Mouse (Mus musculus) left cerebral cortex, postnatal 36 days (tissue): ENCODE results near the gene Trim62. TPM values are rescaled to one million over a fixed set of nuclear protein-coding genes. Genes with fewer than 3 reads are reported as not detected.
A peak's percentile ranks its signal among the peaks of the same experiment; 100 is the strongest.

Experiments used
- DNase-seq, 2 experiments: peaks; one replicate each; pipeline ENCODE4 v3.0.0; 2021 to 2022; ENCODE audit warnings: low spot score in 2 of 2, mixed read lengths in 1 of 2
- intact Hi-C: fragments of 180-260 bp; cut with DNase I; formaldehyde crosslinking; loops from one replicate; pipeline ENCODE4 v1.15.1; 2025
- total RNA-seq, 2 experiments: library from RNA; stranded (reverse); gene quantifications; 2 replicates each; pipeline ENCODE4 v1.2.3; 2021

Gene Trim62
- total RNA-seq, 2 experiments from 2014 or later, result 17.6 to 18.9 TPM

- peak; percentile 60 to 67 for DNase-seq
- intact Hi-C loops, result no loop called here
Observed at GRCm38 (mm10) chr4:128883801-128884710, 676 bp downstream of the Trim62 start.

DNA sequence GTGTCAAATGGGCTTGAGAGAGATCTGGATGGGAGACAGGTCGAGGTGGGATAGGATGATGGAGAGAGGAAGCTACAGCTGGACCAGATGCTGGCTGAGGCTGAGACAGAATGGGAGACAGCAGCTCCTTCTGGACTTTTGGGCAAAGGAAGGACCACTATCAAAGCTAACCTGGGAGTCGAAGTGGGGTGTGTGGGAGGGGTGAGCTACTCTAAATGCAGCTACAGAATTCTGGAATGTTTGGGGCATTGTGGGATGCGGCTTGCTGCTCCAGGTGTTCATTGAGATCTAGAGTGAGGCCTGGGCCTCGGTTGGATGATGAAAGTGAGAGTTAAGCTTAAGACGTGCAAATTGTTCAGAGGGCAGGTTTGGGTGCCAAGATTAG lies 1.3 kb downstream of the Trim62 start:
- no peak for DNase-seq
- intact Hi-C loops, result no loop called here

DNA sequence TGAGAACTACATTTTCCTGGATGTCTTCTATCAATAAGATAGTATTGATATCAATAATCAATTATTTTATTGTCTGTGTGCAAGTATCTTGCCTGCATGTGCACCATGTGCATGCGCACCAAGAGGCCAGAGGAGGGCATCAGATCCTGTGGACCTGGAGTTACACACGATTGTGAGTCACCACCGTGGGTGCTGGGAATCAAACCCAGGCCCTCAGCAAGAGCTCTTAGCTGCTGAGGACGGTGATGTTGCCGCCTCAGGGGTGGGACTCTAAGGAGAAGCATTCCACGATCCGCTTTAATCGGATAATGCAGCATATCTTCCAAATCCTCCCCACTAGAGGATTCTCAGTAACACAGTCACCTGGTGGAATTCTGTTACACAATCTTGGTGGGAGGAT lies 2.2 kb downstream of the Trim62 start:
- no peak for DNase-seq
- intact Hi-C loops, result no loop called here

DNA sequence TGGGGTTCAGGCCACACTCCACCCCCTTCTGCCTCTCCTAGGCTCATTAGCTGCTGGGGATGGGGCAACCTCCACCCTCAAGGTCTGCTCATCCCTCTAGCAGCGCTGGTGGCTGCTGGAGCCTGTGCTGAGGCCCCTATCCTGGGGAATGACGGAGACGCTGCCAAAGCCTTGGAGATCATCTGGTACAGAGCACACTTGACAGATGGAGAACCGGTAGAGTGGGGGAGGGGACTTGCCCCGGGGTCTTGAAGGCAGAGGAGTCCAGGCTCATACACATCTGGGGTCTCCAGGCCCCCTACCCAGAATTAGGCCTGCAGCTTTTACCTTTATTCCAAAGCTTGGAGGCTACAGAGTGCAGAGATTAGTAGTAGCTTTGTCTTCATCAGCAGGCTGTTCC lies 3.2 kb downstream of the Trim62 start:
- DNase-seq, result no peak
- intact Hi-C loops, result no loop called here

DNA sequence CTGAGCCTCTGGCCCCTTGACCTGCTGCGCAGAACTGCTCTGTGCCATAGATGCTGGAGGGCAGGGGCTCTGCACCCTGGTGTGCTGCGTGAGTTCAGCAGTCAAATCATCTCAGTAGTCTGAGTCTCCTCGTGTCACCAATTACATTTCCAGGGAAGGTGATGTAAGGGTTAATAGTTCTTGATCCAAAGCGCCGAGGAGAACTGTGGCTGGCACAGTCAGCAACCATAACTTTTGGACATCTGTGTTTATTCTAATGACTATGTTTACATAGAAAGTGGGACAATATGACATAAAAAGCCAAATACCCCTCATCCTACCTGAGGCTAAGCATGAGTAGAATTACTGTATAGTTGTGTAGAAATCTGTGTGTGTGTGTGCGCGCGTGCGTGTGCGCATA lies 3.6 kb downstream of the Trim62 start:
- intact Hi-C loops, result no loop called here
- DNase-seq, result no peak

DNA sequence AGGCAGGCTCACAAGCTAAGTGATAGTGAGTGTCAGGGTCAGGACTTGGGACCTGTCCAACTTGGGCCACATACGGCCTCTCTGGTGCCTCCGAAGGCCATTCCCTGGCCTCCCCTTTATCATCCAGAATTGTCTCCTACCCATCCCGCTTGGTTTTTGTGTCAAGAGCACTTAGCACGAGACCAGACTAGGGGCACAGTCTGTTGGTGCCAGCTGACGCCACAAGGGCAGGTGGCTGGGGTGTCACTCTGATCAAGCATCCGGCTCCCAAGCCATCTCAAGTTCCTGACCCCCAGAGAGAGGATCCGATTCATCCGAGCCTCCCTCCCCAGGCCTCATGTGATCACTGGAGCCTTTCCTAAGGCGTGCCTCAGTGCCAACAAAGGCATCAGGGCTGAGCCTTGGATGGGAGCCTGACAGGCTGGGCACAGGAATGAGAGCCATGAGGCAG lies 4.3 kb downstream of the Trim62 start:
- intact Hi-C loops, result no loop called here
- DNase-seq, result no peak

GRCm38 (mm10) chr4:128888436-128888990 lies 5.1 kb downstream of the Trim62 start:
- intact Hi-C loops, result no loop called here
- no peak for DNase-seq

DNA sequence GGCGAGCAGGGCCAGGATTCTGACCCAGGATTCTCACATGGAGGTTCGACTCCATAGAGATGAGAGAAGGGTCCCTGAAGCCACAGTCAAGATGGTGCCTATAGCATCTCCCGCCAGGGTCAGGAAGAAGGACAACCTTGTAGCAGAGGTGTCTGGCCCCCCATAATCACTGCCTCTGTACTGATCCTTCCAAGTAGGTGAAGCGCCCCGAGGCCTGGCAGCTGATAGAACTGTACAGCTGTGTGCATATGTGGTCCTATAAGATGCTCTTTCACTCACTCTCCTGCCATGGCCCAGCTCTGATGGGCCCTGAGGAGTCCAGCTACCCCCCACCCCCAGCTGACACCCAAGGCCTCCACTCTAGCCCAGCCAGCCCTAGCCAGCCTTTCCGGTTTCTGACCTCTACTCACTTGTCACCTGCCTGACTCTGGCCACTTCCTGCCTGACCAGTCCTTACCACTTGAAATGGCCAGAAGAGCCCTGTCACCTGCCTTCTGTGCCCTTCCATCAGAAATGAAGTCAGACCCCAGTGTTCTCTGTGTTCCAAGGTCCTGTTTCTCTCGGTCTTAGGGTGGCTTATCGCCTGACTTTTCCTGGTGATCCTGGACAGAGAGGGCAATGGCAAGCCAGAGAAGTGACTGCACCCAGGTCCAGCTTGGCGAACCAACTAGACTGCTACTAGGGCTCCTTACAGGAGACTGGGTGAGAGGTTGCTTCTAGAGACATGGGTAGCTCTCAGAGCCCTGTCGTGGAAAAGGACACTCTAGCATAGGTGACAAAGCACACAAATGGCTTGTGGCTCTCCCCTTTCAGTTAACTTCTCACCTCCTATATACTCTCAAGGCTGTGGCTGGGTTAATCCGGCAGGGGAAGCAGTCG lies 6.6 kb downstream of the Trim62 start:
- DNase-seq, result no peak
- intact Hi-C loops, result no loop called here

DNA sequence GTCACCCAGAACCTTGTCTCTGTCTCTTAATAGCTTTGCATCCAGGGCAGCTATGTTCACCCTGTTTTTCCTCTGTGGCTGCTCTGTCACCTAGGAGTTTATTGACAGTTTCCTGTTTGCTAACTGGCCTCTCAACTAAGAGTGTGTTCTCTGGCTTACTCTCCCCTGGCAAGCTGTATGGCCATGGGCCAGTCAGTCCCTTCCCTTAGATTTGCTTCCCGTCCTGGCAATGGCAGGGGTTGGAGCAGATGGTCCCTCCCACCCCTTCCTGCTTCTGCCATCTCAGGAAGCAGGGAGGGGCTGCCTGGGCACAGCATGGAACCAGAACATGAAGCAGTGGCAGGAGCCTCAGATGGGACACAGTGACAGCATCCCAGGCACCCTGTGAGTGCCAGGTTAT lies 7.8 kb downstream of the Trim62 start:
- DNase-seq, result peak; percentile 51 to 74
- intact Hi-C loops, result no loop called here

- intact Hi-C loops, result no loop called here
- DNase-seq, result no peak
Observed at GRCm38 (mm10) chr4:128891746-128892145, 8.4 kb downstream of the Trim62 start.

DNA sequence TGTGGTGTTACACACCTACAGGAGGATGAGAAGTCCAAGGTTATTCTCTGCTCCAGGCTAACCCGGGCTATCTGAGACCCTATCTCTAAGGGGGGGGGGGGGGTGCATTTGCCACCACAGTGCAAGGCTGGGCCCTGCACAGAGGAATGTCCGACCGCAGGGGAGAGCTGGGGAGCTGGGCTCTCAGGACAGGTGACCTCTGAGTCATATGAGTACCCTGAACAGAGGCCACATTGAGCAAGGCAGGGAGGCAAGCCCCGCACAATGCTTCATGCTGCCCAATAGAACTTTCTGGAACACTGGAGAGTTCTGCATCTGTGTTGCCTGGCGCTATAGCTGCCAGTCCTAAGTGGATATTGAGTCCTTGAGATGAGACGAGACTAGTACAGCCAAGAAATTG lies 8.8 kb downstream of the Trim62 start:
- intact Hi-C loops, result no loop called here
- no peak for DNase-seq

- intact Hi-C loops, result no loop called here
Observed at GRCm38 (mm10) chr4:128894112-128894511, 10.7 kb downstream of the Trim62 start.

DNA sequence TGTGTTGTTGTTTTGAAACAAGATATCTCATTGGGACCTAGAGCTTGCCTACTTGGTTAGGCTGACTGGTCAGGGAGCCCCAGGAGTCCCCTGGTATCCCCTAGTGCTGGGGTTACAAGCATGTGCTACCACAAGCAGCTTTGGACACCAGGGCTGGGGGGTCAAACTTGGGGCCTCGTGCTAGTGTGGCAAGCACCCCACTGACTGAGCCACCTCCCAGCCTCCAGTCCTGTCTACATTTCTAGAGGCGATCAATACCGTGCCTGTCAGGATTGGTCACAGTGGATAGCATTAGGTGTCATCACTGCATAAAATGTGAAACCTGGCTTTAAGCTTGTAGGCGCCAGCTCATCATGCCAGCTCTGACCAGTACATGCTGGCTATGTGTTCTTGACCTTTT lies 12.5 kb downstream of the Trim62 start:
- intact Hi-C loops, result no loop called here
- no peak for DNase-seq

More at GRCm38 (mm10) chr4:128894112-128894511, 10.7 kb downstream of the Trim62 start:
- no peak for DNase-seq

DNA sequence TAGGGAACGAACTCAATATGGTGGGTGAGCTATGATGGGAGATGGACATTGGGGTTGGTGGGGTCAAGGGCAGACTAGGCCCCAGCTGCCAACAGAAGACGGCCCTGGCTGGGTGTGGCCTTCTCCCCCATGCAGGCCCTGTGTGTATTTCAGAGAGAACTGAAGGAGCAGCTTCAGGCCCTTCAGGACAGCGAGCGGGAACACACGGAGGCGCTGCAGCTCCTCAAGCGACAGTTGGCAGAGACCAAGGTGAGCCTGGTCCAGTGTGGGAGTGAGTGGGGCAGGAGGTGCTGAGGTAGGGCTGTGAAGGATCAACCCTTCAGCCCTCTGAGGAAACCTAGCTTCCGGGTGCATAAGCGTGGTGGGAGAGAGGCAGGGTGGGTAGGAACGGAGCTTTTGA lies 13.3 kb downstream of the Trim62 start:
- intact Hi-C loops, result no loop called here
- DNase-seq, result no peak

DNA sequence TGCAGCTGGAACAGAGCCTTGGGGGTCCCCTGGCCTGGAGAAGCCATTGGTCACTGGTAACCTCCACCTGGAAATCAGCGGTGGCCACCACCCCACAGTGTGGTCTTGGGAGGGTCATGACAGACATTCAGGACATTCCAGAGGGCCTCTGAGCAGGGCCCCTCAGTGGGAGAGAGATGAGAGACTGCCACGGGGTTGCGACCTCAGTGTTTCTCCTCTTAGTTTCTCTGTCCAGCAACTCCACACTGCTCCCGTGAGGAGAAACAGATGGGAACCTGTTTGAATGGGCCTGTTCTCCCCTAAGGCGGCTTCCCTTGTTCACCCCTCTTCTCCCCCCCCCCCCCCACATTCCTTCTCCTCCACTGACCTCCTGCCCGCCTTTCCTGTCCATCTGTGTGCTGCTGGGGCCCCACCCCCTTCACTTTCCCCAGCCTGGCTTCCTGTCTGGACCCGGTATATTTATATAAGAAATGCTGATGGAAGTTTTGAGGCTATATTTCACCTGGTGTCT lies 14.6 kb downstream of the Trim62 start:
- intact Hi-C loops, result no loop called here
- DNase-seq, result no peak

GRCm38 (mm10) chr4:128899332-128899731 lies 16.0 kb downstream of the Trim62 start:
- peak; percentile 64 to 65 for DNase-seq
- intact Hi-C loops, result no loop called here

GRCm38 (mm10) chr4:128900484-128900883 lies 17.1 kb downstream of the Trim62 start:
- no peak for DNase-seq
- intact Hi-C loops, result no loop called here

GRCm38 (mm10) chr4:128902390-128902789 lies 19.0 kb downstream of the Trim62 start:
- intact Hi-C loops, result no loop called here
- no peak for DNase-seq

DNA sequence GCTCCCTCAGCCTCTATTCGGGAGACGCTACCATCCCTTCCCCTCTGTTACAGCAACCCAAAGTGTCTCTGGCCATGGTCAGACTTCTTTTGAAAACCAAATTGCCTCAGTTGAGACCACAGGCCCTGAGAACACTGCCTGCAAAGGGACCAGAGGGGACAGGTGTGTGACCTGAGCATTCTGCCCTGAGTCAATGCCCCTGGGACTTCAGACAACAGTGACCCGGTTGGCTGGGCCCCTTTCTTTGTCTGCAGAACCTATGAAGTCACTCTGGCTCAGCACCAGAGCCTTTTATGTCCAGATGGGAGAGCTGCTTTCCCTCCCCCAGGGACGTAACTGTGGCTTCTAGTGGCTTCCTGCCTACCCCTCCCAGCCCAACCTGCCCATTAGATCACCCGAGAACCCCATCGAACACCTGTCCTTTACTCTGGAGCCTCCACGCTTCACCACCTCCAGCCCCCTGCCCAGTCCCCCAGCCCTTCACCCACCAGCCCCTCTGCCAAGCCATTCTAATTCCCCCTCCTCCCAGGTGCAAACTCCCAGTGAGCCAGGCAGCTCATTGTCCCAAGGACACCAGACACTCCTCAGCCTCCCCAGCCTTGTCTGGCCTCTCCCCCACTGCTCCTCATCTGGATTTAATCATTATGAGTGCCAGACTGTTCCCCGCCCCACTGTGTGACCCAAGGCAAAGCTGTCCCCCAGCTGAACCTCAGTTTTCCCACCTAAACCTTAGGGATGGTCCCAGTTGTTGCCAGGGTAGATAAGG lies 20.8 kb downstream of the Trim62 start:
- intact Hi-C loops, result no loop called here
- DNase-seq, result no peak
